Mouse (Mus musculus): ENCODE measurements around the gene Foxn4.

The Foxn4 gene

DNA sequence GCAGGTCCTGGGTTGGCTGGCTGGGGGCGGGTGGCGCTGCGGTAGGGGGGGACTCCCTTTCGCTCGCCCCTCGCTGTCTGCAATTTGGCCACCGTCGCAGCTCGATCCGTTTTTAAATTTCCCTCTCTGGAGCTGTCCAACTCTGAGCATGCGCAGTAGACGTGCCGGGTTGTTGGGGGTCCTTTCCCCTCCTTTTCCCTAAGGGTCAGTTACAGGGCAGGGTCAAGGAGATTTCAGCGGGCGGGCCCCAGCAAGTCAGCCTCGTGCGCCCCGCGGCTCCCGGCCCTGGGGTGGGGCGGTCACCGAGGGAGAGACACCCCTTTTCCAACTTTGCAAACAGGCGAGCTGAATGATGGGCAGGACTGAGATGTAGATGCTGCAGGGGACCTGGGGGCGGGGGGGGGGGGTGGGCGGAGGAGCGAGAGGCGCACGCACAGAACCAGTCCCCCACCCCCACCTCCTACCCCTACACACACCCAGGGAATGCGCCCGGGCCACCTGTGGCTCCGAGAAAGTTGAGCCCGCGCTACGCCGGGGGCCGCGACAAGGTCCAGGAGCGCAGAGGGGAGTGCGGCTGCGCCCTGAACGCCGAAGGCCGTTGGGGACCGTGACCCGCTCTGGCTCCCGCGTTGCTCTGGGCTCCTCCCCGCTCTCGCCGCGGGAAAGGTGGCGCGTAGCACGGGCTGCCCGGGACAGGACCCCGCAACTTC lies at the start of gene Foxn4:
TSS of gene Foxn4 (minus strand) at position 115 of the 710 bp plus-strand sequence.
- no peak for DNase-seq (ENCODE audit: low read depth)

- no peak for DNase-seq (ENCODE audit: low read depth)
Observed at GRCm38 (mm10) chr5:114323105-114323790, 49.6 kb upstream of the Foxn4 start.

GRCm38 (mm10) chr5:114309680-114310036 lies 36.1 kb upstream of the Foxn4 start:
- DNase-seq (ENCODE audit: low read depth): no peak

GRCm38 (mm10) chr5:114308765-114309679 lies 35.4 kb upstream of the Foxn4 start:
- DNase-seq (ENCODE audit: low read depth): peak; percentile 20

GRCm38 (mm10) chr5:114306496-114306895 lies 32.9 kb upstream of the Foxn4 start:
- no peak for DNase-seq (ENCODE audit: low read depth)

- DNase-seq (ENCODE audit: low read depth): no peak
Observed at GRCm38 (mm10) chr5:114303166-114303565, 29.6 kb upstream of the Foxn4 start.

DNA sequence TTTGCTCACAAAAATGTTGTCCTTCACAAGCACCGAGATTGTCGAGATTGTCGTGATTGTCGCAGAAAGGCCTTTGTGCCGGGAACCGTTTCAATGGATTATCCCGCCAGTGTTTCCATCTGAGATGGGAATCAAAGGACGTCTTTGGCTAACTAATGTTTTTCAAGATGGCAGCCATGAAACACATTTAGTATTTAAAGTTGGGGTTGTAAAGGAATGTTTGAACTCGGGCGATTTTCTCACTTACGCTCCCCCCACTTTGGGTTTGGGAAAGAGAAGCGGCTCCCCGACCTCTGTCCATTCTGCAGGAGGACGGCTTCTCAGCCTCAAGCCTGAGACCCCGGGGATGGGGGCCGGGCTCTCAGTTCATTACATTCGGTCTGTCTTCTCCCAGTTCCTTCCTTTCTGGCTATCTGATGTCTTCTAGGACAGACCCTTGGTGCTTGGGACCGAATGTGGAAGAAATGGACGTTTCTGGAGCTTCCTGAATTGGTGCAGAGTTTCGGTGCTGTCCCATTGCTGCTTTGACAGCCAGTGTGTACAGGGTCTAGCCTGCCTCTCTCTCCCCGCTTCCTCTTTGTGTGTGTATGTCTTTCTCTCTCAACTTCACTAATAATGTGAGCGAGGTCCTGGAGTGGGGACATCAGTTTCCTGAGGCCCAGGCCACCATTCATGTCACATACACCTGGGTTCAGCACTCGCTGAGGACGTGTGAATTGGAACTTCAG lies 26.4 kb upstream of the Foxn4 start:
- no peak for DNase-seq (ENCODE audit: low read depth)

DNA sequence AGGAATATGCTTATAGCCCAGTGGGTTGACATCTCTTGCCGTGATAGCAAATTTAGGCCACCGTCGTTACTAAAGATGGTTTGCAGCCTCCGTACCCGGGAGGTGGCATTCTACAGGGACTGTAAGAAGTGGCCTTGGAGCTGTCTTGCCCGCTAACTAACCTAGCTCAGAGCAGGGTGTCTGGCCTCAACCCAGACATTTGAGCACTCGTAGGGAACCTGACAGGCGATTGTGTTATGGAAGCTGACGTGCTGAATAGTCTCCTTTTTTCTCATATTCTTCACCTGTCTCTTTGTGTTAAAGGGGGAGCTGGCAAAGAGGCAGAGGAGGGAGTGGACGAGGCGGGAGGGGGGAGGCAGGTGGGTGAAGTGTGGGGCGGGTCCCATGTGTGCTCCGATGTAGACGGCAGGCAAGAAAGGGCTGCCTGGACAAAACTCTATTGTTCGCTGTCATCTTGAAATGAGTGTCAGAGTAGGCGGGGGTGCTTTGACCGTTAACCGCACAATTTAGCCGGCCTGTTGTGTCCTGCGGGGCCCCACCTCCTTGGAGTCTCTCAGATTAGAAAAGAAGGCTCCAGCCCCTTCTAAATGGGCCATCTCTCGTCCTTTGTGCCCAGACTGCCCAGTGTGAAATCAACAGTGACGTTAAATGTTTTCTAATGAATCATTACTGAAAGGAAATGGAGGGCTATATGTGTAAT lies 25.7 kb upstream of the Foxn4 start:
- no peak for DNase-seq (ENCODE audit: low read depth)

- no peak for DNase-seq (ENCODE audit: low read depth)
Observed at GRCm38 (mm10) chr5:114298212-114298894, 24.7 kb upstream of the Foxn4 start.

GRCm38 (mm10) chr5:114296693-114297631 lies 23.4 kb upstream of the Foxn4 start:
- no peak for DNase-seq (ENCODE audit: low read depth)

DNA sequence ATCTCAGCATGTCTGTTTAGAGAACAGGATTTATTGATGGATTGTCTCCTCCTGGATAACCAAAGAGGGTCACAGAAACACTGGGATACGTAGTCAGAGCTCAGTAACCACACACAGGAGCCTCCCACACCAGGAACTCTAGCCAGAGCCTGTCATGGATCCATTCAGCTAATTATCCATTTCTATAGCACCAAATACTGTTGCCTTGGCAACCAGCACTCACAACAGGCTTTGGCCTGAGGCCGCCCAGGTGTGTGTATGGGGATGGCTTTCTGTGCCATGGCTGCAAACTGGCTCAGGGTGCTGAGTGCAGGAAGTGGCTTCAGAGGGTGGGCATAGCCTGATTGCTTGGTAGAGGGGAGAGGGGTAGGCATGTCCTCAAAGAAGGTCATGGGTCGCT lies 16.4 kb upstream of the Foxn4 start:
- DNase-seq (ENCODE audit: low read depth): no peak

GRCm38 (mm10) chr5:114288874-114289273 lies 15.3 kb upstream of the Foxn4 start, which contains the start of gene Myo1h:
Gene Myo1h (plus strand): TSS chr5:114289166.
- DNase-seq (ENCODE audit: low read depth): no peak

DNA sequence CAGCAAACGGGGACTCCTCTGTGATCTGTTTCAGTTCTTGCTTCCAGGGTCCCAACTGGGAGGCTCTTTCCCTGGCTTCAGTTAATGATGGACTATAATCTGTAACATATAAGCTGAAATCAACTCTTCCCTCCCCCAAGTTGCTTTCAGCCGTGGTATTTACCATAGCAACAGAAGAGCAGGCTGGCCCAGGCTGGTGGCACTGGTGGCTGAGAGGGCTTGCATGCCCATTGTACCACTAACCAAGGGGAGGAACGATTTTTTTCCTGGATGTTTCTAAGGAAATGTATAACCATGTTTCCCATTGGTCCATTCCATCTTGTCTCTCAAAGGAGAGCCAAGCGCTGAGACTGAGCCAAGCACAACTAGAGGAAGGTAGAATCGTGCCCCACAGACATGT lies 14.8 kb upstream of the Foxn4 start:
- no peak for DNase-seq (ENCODE audit: low read depth)

- DNase-seq (ENCODE audit: low read depth): no peak
Observed at GRCm38 (mm10) chr5:114286872-114287571, 13.4 kb upstream of the Foxn4 start.

- DNase-seq (ENCODE audit: low read depth): no peak
Observed at GRCm38 (mm10) chr5:114286102-114286501, 12.5 kb upstream of the Foxn4 start.

DNA sequence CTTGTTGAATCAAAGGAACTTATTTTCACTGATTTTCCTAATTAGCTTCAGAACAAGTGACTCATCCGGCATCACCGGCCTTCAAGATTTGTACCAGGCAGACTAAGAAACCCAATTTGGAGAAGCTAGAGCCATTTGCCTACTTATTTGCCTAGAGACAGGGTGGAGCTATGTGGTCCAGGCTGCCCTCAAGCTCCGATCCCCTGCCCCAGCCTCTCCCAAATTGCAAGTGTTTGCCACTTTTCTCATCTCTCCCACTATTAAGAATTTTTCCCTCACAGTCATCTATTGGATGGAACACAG lies 11.7 kb upstream of the Foxn4 start:
- no peak for DNase-seq (ENCODE audit: low read depth)

DNA sequence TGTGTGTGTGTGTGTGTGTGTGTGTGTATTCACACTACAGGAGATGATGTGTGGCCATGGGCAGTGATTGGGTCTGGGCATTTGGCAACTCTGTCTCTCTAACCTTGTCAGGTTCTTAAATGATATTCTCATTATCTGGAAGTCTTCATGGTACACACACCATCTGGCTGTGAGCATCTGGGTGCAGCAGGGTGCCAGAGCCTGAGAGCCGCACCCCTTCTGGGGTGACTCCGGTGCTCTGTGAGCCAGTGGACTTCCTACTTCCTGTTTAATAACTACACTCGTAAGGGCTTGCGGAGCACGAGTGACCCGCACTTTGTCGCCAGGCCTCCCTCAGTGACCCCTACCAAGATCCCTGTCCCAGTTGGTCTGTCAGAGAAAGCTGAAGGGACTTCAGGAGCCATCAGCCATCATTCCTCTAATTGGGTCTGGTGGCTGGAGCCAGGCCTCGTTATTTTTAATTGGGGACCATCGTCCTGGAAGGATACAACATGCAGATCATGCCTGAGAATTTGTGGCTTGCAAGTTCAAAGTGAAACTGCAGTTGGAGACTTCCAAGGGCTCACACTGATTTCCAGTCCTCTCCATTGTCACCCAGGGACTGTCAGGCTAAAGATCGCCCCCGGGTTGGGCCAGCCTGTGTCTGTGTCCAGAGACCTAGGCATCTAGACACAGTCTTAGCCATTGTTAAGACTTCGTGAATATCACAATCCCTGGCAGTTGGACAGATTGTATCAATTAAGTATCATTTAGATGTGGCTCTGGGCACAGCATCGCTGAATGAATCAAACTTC lies 11.2 kb upstream of the Foxn4 start:
- no peak for DNase-seq (ENCODE audit: low read depth)

GRCm38 (mm10) chr5:114282346-114282745 lies 8.7 kb upstream of the Foxn4 start:
- no peak for DNase-seq (ENCODE audit: low read depth)

Data from fibroblast of lung, adult 2 months (primary cell).